Mouse (Mus musculus): ENCODE data around the gene Arhgap30. TPM values are rescaled to one million over a fixed set of nuclear protein-coding genes. Genes with fewer than 3 reads are reported as not detected.

Arhgap30 gene
- polyA plus RNA-seq, 1 experiment = 141 TPM

- 83% methylated on average over 7 of the region's 7 CpGs for WGBS
- Histone ChIP-seq H3K4me3 (ENCODE audit: control insufficient read depth, insufficient read depth, low read length) (no peak overlapping the region), H3K27ac (ENCODE audit: control insufficient read depth, insufficient read depth, low read length) (no peak overlapping the region), H3K36me3 (ENCODE audit: control insufficient read depth, insufficient read depth, low read length) (no peaks in the 10 kb centered on the region), H3K27me3 (ENCODE audit: control insufficient read depth, insufficient read depth, low read length) (peaks cover 10% of the 10 kb centered on the region), H3K4me1 (replicated peaks; ENCODE audit: control insufficient read depth, insufficient read depth, low read length) (peaks cover 10% of the 10 kb centered on the region)
- no peak for TF ChIP-seq CTCF (IDR thresholded peaks at IDR 0.05; ENCODE audit: borderline replicate concordance, control insufficient read depth, extremely low read depth, insufficient read depth, low read length, poor library complexity)
- no peak for TF ChIP-seq POLR2A (IDR thresholded peaks at IDR 0.05; ENCODE audit: control insufficient read depth, extremely low read depth, insufficient read depth, low read length, poor library complexity)
- DNase-seq = no peak
These were observed 46.6 kb downstream of the Arhgap30 start for GRCm38 (mm10) chr1:171435288-171435814.

- 75% methylated on average over 1 of the region's 1 CpGs for WGBS
- no peak overlapping the region for H3K4me3 ChIP-seq (ENCODE audit: control insufficient read depth, insufficient read depth, low read length)
- TF ChIP-seq POLR2A (IDR thresholded peaks at IDR 0.05; ENCODE audit: control insufficient read depth, extremely low read depth, insufficient read depth, low read length, poor library complexity) (no peak), CTCF (IDR thresholded peaks at IDR 0.05; ENCODE audit: borderline replicate concordance, control insufficient read depth, extremely low read depth, insufficient read depth, low read length, poor library complexity) (no peak)
- peaks cover 10% of the 10 kb centered on the region for H3K4me1 ChIP-seq (replicated peaks; ENCODE audit: control insufficient read depth, insufficient read depth, low read length)
- DNase-seq = no peak
- no peaks in the 10 kb centered on the region for H3K36me3 ChIP-seq (ENCODE audit: control insufficient read depth, insufficient read depth, low read length)
- no peak overlapping the region for H3K27ac ChIP-seq (ENCODE audit: control insufficient read depth, insufficient read depth, low read length)
- H3K27me3 ChIP-seq (ENCODE audit: control insufficient read depth, insufficient read depth, low read length) = peaks cover 10% of the 10 kb centered on the region
These were observed 47.2 kb downstream of the Arhgap30 start for GRCm38 (mm10) chr1:171435974-171436373.

- 4% methylated on average over 46 of the region's 46 CpGs for WGBS
- H3K27ac ChIP-seq (ENCODE audit: control insufficient read depth, insufficient read depth, low read length) = no peak within 1 kb of the TSS; the same call in 1 of the 2 replicates
These were observed 48.7 kb downstream of the Arhgap30 start, which contains the start of gene F11r for GRCm38 (mm10) chr1:171437264-171438013. Gene F11r (plus strand): TSS chr1:171437535.

GRCm38 (mm10) chr1:171438014-171438670 is 49.4 kb downstream of the Arhgap30 start:
- peaks cover 15% of the 10 kb centered on the region for H3K4me1 ChIP-seq (replicated peaks; ENCODE audit: control insufficient read depth, insufficient read depth, low read length)
- H3K36me3 ChIP-seq (ENCODE audit: control insufficient read depth, insufficient read depth, low read length) = no peaks in the 10 kb centered on the region
- H3K27me3 ChIP-seq (ENCODE audit: control insufficient read depth, insufficient read depth, low read length) = peaks cover 10% of the 10 kb centered on the region
- TF ChIP-seq POLR2A (IDR thresholded peaks at IDR 0.05; ENCODE audit: control insufficient read depth, extremely low read depth, insufficient read depth, low read length, poor library complexity) (no peak), CTCF (IDR thresholded peaks at IDR 0.05; ENCODE audit: borderline replicate concordance, control insufficient read depth, extremely low read depth, insufficient read depth, low read length, poor library complexity) (no peak)
- peak overlapping the region; percentile 33 for H3K4me3 ChIP-seq (ENCODE audit: control insufficient read depth, insufficient read depth, low read length)
- no peak overlapping the region; the same call in 1 of the 2 replicates for H3K27ac ChIP-seq (ENCODE audit: control insufficient read depth, insufficient read depth, low read length)
- WGBS = 16% methylated on average over 18 of the region's 18 CpGs
- DNase-seq = no peak

More at GRCm38 (mm10) chr1:171437264-171438013, 48.7 kb downstream of the Arhgap30 start, which contains the start of gene F11r:
- Histone ChIP-seq H3K4me1 (replicated peaks; ENCODE audit: control insufficient read depth, insufficient read depth, low read length) (peaks cover 15% of the 10 kb centered on the region), H3K4me3 (ENCODE audit: control insufficient read depth, insufficient read depth, low read length) (peak within 1 kb of the TSS; percentile 33), H3K27me3 (ENCODE audit: control insufficient read depth, insufficient read depth, low read length) (peaks cover 10% of the 10 kb centered on the region), H3K36me3 (ENCODE audit: control insufficient read depth, insufficient read depth, low read length) (no peaks in the 10 kb centered on the region)
- TF ChIP-seq CTCF (IDR thresholded peaks at IDR 0.05; ENCODE audit: borderline replicate concordance, control insufficient read depth, extremely low read depth, insufficient read depth, low read length, poor library complexity) = no peak
- TF ChIP-seq POLR2A (IDR thresholded peaks at IDR 0.05; ENCODE audit: control insufficient read depth, extremely low read depth, insufficient read depth, low read length, poor library complexity) = no peak
- DNase-seq = peak; percentile 68

GRCm38 (mm10) chr1:171439072-171439471 is 50.3 kb downstream of the Arhgap30 start:
- 81% methylated on average over 8 of the region's 8 CpGs for WGBS
- DNase-seq = no peak
- no peak for TF ChIP-seq POLR2A (IDR thresholded peaks at IDR 0.05; ENCODE audit: control insufficient read depth, extremely low read depth, insufficient read depth, low read length, poor library complexity)
- no peak for TF ChIP-seq CTCF (IDR thresholded peaks at IDR 0.05; ENCODE audit: borderline replicate concordance, control insufficient read depth, extremely low read depth, insufficient read depth, low read length, poor library complexity)
- Histone ChIP-seq H3K36me3 (ENCODE audit: control insufficient read depth, insufficient read depth, low read length) (no peaks in the 10 kb centered on the region), H3K4me3 (ENCODE audit: control insufficient read depth, insufficient read depth, low read length) (no peak overlapping the region), H3K27me3 (ENCODE audit: control insufficient read depth, insufficient read depth, low read length) (peaks cover 10% of the 10 kb centered on the region), H3K4me1 (replicated peaks; ENCODE audit: control insufficient read depth, insufficient read depth, low read length) (peaks cover 15% of the 10 kb centered on the region), H3K27ac (ENCODE audit: control insufficient read depth, insufficient read depth, low read length) (no peak overlapping the region)

GRCm38 (mm10) chr1:171440025-171440725 is 51.4 kb downstream of the Arhgap30 start:
- Histone ChIP-seq H3K27me3 (ENCODE audit: control insufficient read depth, insufficient read depth, low read length) (peaks cover 10% of the 10 kb centered on the region), H3K4me1 (replicated peaks; ENCODE audit: control insufficient read depth, insufficient read depth, low read length) (peaks cover 15% of the 10 kb centered on the region), H3K4me3 (ENCODE audit: control insufficient read depth, insufficient read depth, low read length) (no peak overlapping the region), H3K27ac (ENCODE audit: control insufficient read depth, insufficient read depth, low read length) (no peak overlapping the region), H3K36me3 (ENCODE audit: control insufficient read depth, insufficient read depth, low read length) (no peaks in the 10 kb centered on the region)
- no peak for DNase-seq
- 39% methylated on average over 9 of the region's 9 CpGs for WGBS
- TF ChIP-seq CTCF (IDR thresholded peaks at IDR 0.05; ENCODE audit: borderline replicate concordance, control insufficient read depth, extremely low read depth, insufficient read depth, low read length, poor library complexity) = no peak
- no peak for TF ChIP-seq POLR2A (IDR thresholded peaks at IDR 0.05; ENCODE audit: control insufficient read depth, extremely low read depth, insufficient read depth, low read length, poor library complexity)
